Mouse (Mus musculus): ENCODE measurements around the gene Nxn. TPM values are rescaled to one million over a fixed set of nuclear protein-coding genes. Genes with fewer than 3 reads are reported as not detected.
A peak's percentile ranks its signal among the peaks of the same experiment; 100 is the strongest.

Nxn gene
- polyA plus RNA-seq, 1 experiment, result 135 TPM

- Histone ChIP-seq H3K4me3 (ENCODE audit: insufficient read depth, low read length) (no peak overlapping the region), H3K27ac (ENCODE audit: insufficient read depth, low read length) (no peak overlapping the region), H3K4me1 (ENCODE audit: control insufficient read depth, insufficient read depth, low read length) (no peaks in the 10 kb centered on the region)
- TF ChIP-seq POLR2A (IDR thresholded peaks at IDR 0.05; ENCODE audit: low read depth, low read length), result no peak
- TF ChIP-seq CTCF (IDR thresholded peaks at IDR 0.05; ENCODE audit: borderline replicate concordance, insufficient read depth, low read length), result no peak
Measured at GRCm38 (mm10) chr11:76261224-76261623, 137.7 kb downstream of the Nxn start.

GRCm38 (mm10) chr11:76260208-76261050 lies 138.5 kb downstream of the Nxn start:
- Histone ChIP-seq H3K27ac (ENCODE audit: insufficient read depth, low read length) (no peak overlapping the region), H3K4me3 (ENCODE audit: insufficient read depth, low read length) (no peak overlapping the region), H3K4me1 (ENCODE audit: control insufficient read depth, insufficient read depth, low read length) (no peaks in the 10 kb centered on the region)
- no peak for TF ChIP-seq POLR2A (IDR thresholded peaks at IDR 0.05; ENCODE audit: low read depth, low read length)
- TF ChIP-seq CTCF (IDR thresholded peaks at IDR 0.05; ENCODE audit: borderline replicate concordance, insufficient read depth, low read length), result no peak

DNA sequence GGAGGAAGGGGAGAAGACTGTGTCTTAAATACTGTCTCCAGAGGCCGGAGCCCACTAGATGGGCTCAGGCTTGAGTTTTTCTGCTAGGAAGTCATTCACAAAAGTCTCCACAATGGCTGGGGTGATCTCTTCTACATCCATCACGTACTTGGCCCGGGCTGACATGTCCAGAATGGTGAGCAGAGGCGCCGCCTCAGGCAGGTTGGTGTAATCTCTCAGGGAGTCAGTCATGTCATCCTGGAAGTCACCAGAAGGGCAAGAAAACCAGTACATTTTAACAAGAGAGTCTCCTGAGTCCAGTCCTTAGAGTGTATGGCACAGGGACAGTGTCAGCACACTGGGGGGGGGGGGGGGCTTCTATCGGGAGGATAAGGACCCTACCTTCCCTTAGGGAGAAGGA lies 140.4 kb downstream of the Nxn start:
- TF ChIP-seq POLR2A (IDR thresholded peaks at IDR 0.05; ENCODE audit: low read depth, low read length), result no peak
- TF ChIP-seq CTCF (IDR thresholded peaks at IDR 0.05; ENCODE audit: borderline replicate concordance, insufficient read depth, low read length), result no peak
- Histone ChIP-seq H3K4me3 (ENCODE audit: insufficient read depth, low read length) (no peak overlapping the region), H3K27ac (ENCODE audit: insufficient read depth, low read length) (no peak overlapping the region), H3K4me1 (ENCODE audit: control insufficient read depth, insufficient read depth, low read length) (no peaks in the 10 kb centered on the region)

GRCm38 (mm10) chr11:76257386-76257785 lies 141.6 kb downstream of the Nxn start:
- Histone ChIP-seq H3K27ac (ENCODE audit: insufficient read depth, low read length) (no peak overlapping the region), H3K4me3 (ENCODE audit: insufficient read depth, low read length) (no peak overlapping the region), H3K4me1 (ENCODE audit: control insufficient read depth, insufficient read depth, low read length) (no peaks in the 10 kb centered on the region)
- no peak for TF ChIP-seq POLR2A (IDR thresholded peaks at IDR 0.05; ENCODE audit: low read depth, low read length)
- no peak for TF ChIP-seq CTCF (IDR thresholded peaks at IDR 0.05; ENCODE audit: borderline replicate concordance, insufficient read depth, low read length)

- no peak for TF ChIP-seq CTCF (IDR thresholded peaks at IDR 0.05; ENCODE audit: borderline replicate concordance, insufficient read depth, low read length)
- TF ChIP-seq POLR2A (IDR thresholded peaks at IDR 0.05; ENCODE audit: low read depth, low read length), result no peak
- Histone ChIP-seq H3K4me1 (ENCODE audit: control insufficient read depth, insufficient read depth, low read length) (no peaks in the 10 kb centered on the region), H3K27ac (ENCODE audit: insufficient read depth, low read length) (no peak overlapping the region), H3K4me3 (ENCODE audit: insufficient read depth, low read length) (no peak overlapping the region)
Measured at GRCm38 (mm10) chr11:76256129-76256528, 142.8 kb downstream of the Nxn start.

DNA sequence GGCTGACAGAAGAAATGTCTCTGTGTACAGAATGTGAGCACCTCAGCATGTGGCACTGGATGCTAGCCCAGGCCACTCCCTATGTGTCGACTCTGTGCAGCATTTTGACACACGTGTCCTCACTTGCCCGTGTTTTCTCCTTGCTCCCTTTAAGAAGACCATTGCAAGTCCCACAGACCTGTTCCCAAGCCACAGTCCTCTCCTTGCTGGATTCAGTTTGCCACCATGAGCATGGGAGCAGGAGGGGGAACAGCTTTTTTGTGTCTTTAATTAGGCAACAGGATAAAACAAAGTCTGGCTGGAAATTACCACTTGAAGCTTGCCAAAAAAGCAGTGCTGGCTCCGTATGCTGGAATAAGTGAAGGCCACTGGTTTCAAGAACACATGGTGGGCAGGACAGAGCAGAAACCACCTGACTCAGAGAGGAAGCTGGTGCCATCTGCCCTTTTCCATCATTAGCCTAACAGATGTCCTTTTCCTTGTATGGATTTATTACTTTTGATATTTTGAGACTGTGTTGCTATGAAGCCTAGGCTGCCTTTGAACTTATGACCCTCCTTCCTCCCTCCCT lies 143.4 kb downstream of the Nxn start:
- H3K27ac ChIP-seq (ENCODE audit: insufficient read depth, low read length), result 0 out of 2 replicates have a peak overlapping the region, but pooled peaks have one; percentile 2
- H3K4me3 ChIP-seq (ENCODE audit: insufficient read depth, low read length), result no peak overlapping the region
- no peaks in the 10 kb centered on the region for H3K4me1 ChIP-seq (ENCODE audit: control insufficient read depth, insufficient read depth, low read length)
- TF ChIP-seq POLR2A (IDR thresholded peaks at IDR 0.05; ENCODE audit: low read depth, low read length) (no peak), CTCF (IDR thresholded peaks at IDR 0.05; ENCODE audit: borderline replicate concordance, insufficient read depth, low read length) (no peak)

- TF ChIP-seq CTCF (IDR thresholded peaks at IDR 0.05; ENCODE audit: borderline replicate concordance, insufficient read depth, low read length) (no peak), POLR2A (IDR thresholded peaks at IDR 0.05; ENCODE audit: low read depth, low read length) (no peak)
- peak overlapping the region; percentile 15 for H3K27ac ChIP-seq (ENCODE audit: insufficient read depth, low read length)
- no peak overlapping the region for H3K4me3 ChIP-seq (ENCODE audit: insufficient read depth, low read length)
- H3K4me1 ChIP-seq (ENCODE audit: control insufficient read depth, insufficient read depth, low read length), result no peaks in the 10 kb centered on the region
Measured at GRCm38 (mm10) chr11:76253918-76254264, 145.0 kb downstream of the Nxn start.

GRCm38 (mm10) chr11:76253145-76253917 lies 145.6 kb downstream of the Nxn start:
- TF ChIP-seq CTCF (IDR thresholded peaks at IDR 0.05; ENCODE audit: borderline replicate concordance, insufficient read depth, low read length) (peak; percentile 67), POLR2A (IDR thresholded peaks at IDR 0.05; ENCODE audit: low read depth, low read length) (no peak)
- Histone ChIP-seq H3K4me1 (ENCODE audit: control insufficient read depth, insufficient read depth, low read length) (no peaks in the 10 kb centered on the region), H3K27ac (ENCODE audit: insufficient read depth, low read length) (peak overlapping the region; percentile 15), H3K4me3 (ENCODE audit: insufficient read depth, low read length) (no peak overlapping the region)

- Histone ChIP-seq H3K4me3 (ENCODE audit: insufficient read depth, low read length) (no peak overlapping the region), H3K4me1 (ENCODE audit: control insufficient read depth, insufficient read depth, low read length) (no peaks in the 10 kb centered on the region), H3K27ac (ENCODE audit: insufficient read depth, low read length) (no peak overlapping the region)
- TF ChIP-seq CTCF (IDR thresholded peaks at IDR 0.05; ENCODE audit: borderline replicate concordance, insufficient read depth, low read length) (no peak), POLR2A (IDR thresholded peaks at IDR 0.05; ENCODE audit: low read depth, low read length) (no peak)
Measured at GRCm38 (mm10) chr11:76252036-76252435, 146.9 kb downstream of the Nxn start.

Data from embryonic fibroblast, embryonic 13.5 days (primary cell).